Mouse (Mus musculus): ENCODE results near the gene Lcp1. TPM values are rescaled to one million over a fixed set of nuclear protein-coding genes. Genes with fewer than 3 reads are reported as not detected.

The Lcp1 gene
- polyA plus RNA-seq, 1 experiment from 2014 or later, result 24.8 TPM

DNA sequence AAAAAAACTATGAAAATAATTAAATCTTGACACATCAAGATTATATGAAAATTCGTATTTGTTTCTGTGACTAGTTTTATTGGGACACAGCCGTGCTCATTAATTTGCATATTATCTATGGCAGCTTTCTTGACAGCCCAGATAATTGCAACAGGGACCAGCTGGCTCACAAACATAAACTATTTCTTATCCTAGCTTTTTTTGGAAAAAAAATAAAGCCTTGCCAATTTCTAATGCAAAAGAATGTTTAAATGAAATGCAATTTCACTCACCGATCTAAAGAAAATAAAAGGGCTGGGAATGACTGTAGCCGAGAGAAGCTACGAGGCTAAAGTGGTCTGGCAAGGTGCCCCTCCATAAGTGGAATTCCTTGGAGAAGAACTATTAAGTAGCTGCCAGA is 149.5 kb downstream of the Lcp1 start:
- Histone ChIP-seq H3K36me3 (replicated peaks) (no peaks in the 10 kb centered on the region), H3K9me3 (no peaks in the 10 kb centered on the region), H3K4me3 (no peak overlapping the region), H3K27ac (no peak overlapping the region), H3K27me3 (ENCODE audit: poor library complexity, severe bottlenecking) (no peaks in the 10 kb centered on the region), H3K4me1 (peaks cover 14% of the 10 kb centered on the region)
- WGBS, result 85% methylated on average over 5 of the region's 5 CpGs
- no peak for DNase-seq (ENCODE audit: extremely low spot score, low spot score)

Small RNA genes within 50 kb of the gene (microRNA-seq; reads per million reads assigned to microRNA genes)
- gene Gm44482, result not detected

Other genes with a start within 250 kb of the Lcp1 start
- gene Lrch1, start 183.2 kb upstream of the Lcp1 start, polyA plus RNA-seq (2016; fragmentation: Nextera tagmentation; extraction: Ambion mirVana), result 6.4 and 6.5 TPM in 2 replicates
- 0.15 and 0.36 TPM in 2 replicates for gene Rubcnl, start 115.1 kb upstream of the Lcp1 start, polyA plus RNA-seq (2016; fragmentation: Nextera tagmentation; extraction: Ambion mirVana)
- 0.11 and 0.17 TPM in 2 replicates for gene Lrrc63, start 220 bp upstream of the Lcp1 start, polyA plus RNA-seq (2016; fragmentation: Nextera tagmentation; extraction: Ambion mirVana)
- gene Cpb2, start 111.2 kb downstream of the Lcp1 start, polyA plus RNA-seq (2016; fragmentation: Nextera tagmentation; extraction: Ambion mirVana), result not detected in 2 replicates
- 36.9 and 38.3 TPM in 2 replicates for gene Zc3h13, start 153.3 kb downstream of the Lcp1 start, polyA plus RNA-seq (2016; fragmentation: Nextera tagmentation; extraction: Ambion mirVana)

All from forebrain, embryonic 10.5 days (tissue).